Mouse (Mus musculus) granulocyte monocyte progenitor cell, adult 5-6 weeks (primary cell): ENCODE results near the gene Tfec. TPM values are rescaled to one million over a fixed set of nuclear protein-coding genes. Genes with fewer than 3 reads are reported as not detected.

Experiments
- ATAC-seq: replicated peaks from 2 replicates; pipeline ENCODE4 v1.8.0; 2016; ENCODE audit warnings: mild to moderate bottlenecking, moderate TSS enrichment, inconsistent platforms; ENCODE audit not compliant: poor library complexity, severe bottlenecking
- total RNA-seq, 2 experiments: library from RNA; stranded (forward) in 1 of 2; stranded (reverse) in 1 of 2; fragments of 200-712, 200-1000 nt in 1 of 2; fragments of >200 nt in 1 of 2; fragmentation: Nextera tagmentation in 1 of 2; gene quantifications; 2 replicates each; pipeline ENCODE4 v1.2.3; 2014 to 2017

Tfec gene
- total RNA-seq (2014; fragmentation: Nextera tagmentation) (99.3 and 111 TPM in 2 replicates), total RNA-seq (2017) (129 and 130 TPM in 2 replicates)

DNA sequence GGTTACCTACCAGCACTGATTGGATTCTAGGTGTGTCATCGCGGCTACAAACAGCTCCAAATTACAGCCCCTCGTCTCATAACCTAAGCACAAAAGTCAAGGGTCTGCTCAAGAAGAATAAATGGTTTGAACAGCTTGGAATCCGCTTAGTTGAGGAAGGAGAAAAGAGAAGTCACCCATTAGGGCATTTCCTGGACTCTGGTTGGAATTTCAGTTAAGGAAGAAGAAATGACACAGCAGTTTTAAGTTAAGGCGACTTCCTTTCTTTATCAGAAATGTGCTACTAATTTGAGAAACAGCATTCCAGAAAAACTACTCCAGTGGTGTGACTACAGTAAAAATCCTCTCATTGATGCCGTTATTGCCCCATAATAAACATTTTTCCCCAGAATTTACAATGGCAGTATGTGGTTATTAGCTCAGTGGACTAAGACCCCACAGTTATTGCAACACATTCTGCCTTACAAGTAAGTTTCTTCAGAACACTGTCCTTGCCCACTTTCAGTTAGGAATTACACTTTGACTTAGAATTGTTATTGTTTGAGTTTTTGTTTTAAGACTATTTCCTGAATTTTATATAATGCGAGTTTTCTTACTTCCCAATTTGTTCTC is at the start of gene Tfec:
Gene Tfec, minus strand, starts transcription at position 191 of the 612 bp plus-strand sequence.
- ATAC-seq, result peak; percentile 92

GRCm38 (mm10) chr6:16947837-16948236 is 49.6 kb upstream of the Tfec start:
- ATAC-seq, result no peak

DNA sequence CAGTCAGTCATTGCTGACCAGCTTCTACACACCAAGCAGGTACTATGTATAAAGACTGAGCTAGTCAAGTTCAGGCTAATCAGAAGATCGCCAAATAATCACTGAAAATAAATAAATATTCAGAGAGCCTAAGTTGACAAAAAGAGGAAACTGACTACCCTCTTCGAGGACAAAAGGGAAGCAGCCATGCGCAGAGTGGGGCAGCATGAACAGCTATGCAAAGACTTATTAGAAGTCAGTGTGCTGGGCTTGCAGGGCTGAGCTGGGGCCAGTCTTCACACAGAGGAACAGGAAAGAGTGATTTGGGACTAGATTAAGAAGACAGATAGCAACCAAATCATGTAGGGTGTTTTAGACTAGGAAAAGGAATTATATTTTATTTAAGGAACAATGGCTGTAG is 45.3 kb upstream of the Tfec start:
- peak; percentile 95 for ATAC-seq

- no peak for ATAC-seq
Measured at GRCm38 (mm10) chr6:16942433-16942832, 44.2 kb upstream of the Tfec start.

DNA sequence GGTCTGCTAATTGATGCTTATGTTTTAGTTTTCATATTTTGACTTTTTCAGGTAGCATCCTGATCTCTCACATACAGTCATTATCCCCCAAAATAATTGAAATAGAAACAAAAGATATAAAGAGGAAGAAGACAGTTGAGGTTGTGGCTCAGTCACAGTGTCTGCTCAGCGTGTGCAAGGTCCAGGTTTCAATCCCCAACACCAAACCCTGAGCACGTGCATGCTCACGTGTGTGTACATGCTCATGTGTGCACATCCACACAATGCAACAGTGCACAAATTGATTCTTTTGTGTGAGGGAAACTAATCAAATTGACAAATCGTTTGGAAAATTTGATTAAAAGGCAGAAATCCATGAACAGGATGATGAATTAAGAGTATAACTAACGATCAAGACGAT is 32.8 kb upstream of the Tfec start:
- peak; percentile 63 for ATAC-seq

- ATAC-seq, result no peak
Measured at GRCm38 (mm10) chr6:16920111-16920656, 21.9 kb upstream of the Tfec start.

DNA sequence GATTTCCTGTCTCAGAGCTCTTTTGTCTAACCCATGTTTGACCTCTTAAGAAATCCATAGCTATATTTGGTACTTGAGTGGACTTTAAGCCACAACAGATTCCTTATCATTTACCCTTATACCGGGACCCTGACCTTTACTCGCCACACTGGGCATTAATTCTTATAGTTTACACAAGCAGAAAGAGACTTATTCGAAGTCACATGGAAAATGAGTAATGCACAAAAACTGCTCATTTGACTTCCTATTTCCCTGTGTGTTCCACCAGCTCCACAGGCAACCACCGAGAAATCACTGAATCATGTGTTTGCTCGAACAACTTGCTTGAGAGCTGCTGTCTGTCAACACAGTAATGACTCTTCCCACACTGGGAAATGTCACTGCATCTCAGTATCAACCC is 6.4 kb downstream of the Tfec start:
- ATAC-seq, result peak; percentile 67

- ATAC-seq, result peak; percentile 96
Measured at GRCm38 (mm10) chr6:16883537-16884307, 14.5 kb downstream of the Tfec start.

GRCm38 (mm10) chr6:16874021-16874542 is 24.2 kb downstream of the Tfec start:
- ATAC-seq, result no peak

DNA sequence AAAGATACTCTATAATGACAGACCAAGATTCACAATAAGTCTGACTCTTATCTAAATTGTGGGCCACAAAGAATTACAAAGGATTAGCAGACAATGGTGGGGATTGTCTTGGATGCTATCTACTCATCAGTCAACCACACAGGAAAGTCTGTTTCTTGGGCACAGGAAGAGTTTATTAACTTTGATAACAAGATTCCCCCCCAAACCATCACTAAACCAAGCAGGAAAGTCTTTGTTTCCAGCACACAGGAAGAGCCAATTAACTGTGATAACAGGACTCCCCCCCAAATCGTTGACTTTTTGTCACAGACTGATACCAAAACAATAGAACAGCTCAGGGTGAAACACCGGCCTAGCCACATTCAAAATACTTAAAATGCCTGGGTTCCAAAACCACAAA is 28.2 kb downstream of the Tfec start:
- ATAC-seq, result no peak

GRCm38 (mm10) chr6:16868314-16868713 is 29.9 kb downstream of the Tfec start:
- ATAC-seq, result peak; percentile 27; the same call in 1 of the 2 replicates

GRCm38 (mm10) chr6:16862753-16863508 is 35.3 kb downstream of the Tfec start:
- peak; percentile 79 for ATAC-seq

DNA sequence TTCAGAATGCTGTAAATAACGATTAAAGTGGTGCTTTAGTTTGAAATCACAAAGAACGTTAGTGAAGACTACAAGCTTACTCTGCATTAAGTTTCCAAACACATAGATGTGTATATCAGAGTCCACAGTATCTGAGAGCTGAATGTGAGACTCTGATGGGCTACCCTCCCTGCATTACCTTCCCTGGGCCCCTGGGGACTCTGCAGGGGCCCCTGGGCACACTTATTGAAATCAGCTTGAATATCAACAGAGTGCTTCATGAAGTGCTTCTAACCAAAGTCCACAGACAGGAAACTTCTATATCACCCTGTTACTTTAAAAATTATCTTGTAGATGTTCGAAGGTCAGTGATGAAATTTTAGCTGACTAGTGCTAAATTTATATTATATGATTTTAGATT is 36.2 kb downstream of the Tfec start:
- ATAC-seq, result no peak

- ATAC-seq, result no peak
Measured at GRCm38 (mm10) chr6:16855879-16856545, 42.2 kb downstream of the Tfec start.

- no peak for ATAC-seq
Measured at GRCm38 (mm10) chr6:16854977-16855376, 43.3 kb downstream of the Tfec start.

- ATAC-seq, result peak; percentile 59; the same call in 1 of the 2 replicates
Measured at GRCm38 (mm10) chr6:16846521-16846920, 51.7 kb downstream of the Tfec start.

GRCm38 (mm10) chr6:16835631-16836030 is 62.6 kb downstream of the Tfec start:
- peak; percentile 69; the same call in 1 of the 2 replicates for ATAC-seq

- ATAC-seq, result no peak
Measured at GRCm38 (mm10) chr6:16828304-16828703, 69.9 kb downstream of the Tfec start.

DNA sequence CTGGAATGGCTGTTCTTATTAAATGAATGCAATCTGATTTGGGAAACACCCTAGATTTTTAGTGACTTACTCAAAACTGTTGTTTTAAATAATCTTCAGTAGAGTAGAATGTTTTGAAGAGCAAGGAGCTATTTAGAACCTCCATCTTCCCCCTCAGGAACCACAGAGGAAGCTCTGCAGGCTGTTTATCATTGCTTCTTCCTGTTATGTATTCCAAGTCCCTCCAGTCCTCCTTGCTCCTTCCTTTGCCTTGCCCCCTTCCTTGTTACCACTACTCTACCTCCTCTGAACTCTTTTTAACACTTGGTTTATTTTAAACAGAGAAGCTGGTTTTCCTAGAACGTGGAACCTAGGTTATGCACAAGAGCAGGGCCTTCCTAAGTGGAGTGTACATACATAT is 76.3 kb downstream of the Tfec start:
- peak; percentile 33; the same call in 1 of the 2 replicates for ATAC-seq

DNA sequence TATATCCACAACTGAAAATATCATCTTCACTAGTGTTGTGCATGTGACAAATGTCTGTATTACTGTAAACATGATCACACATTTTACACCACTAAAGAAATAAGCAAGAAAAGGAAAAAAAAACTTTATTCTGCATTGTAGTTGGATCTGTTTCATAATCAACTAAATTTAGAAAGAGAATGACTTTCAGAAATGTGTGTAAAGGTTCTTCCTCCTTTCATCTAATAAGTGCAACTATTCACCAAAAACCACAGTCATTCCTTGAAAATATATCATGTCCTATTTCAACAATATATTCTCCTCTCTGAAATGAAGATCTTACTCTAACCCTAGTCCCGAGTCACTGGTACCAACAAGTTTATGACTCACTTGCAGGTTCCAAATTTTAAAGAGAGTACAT is 91.9 kb downstream of the Tfec start:
- peak; percentile 63 for ATAC-seq
